Mouse (Mus musculus): ENCODE results near the gene Dnaja3.

The Dnaja3 gene

GRCm38 (mm10) chr16:4606431-4607084 is 33.2 kb upstream of the Dnaja3 start:
- peak in 1 of 2 experiments; percentile 41 for DNase-seq (ENCODE audit: low spot score in 2 of 2)

GRCm38 (mm10) chr16:4607818-4608531 is 31.8 kb upstream of the Dnaja3 start:
- peak; percentile 80 to 90 for DNase-seq (ENCODE audit: low spot score in 2 of 2)

- no peak for DNase-seq (ENCODE audit: low spot score in 2 of 2)
Observed at GRCm38 (mm10) chr16:4608532-4609059, 31.2 kb upstream of the Dnaja3 start.

- no peak for DNase-seq (ENCODE audit: low spot score in 2 of 2)
Observed at GRCm38 (mm10) chr16:4611193-4611592, 28.6 kb upstream of the Dnaja3 start.

- no peak for DNase-seq (ENCODE audit: low spot score in 2 of 2)
Observed at GRCm38 (mm10) chr16:4611676-4612075, 28.1 kb upstream of the Dnaja3 start.

- DNase-seq (ENCODE audit: low spot score in 2 of 2), result no peak
Observed at GRCm38 (mm10) chr16:4613736-4614135, 26.1 kb upstream of the Dnaja3 start.

GRCm38 (mm10) chr16:4614639-4615038 is 25.1 kb upstream of the Dnaja3 start:
- no peak for DNase-seq (ENCODE audit: low spot score in 2 of 2)

GRCm38 (mm10) chr16:4615297-4615696 is 24.5 kb upstream of the Dnaja3 start:
- DNase-seq (ENCODE audit: low spot score in 2 of 2), result no peak

- DNase-seq (ENCODE audit: low spot score in 2 of 2), result no peak
Observed at GRCm38 (mm10) chr16:4616829-4617228, 23.0 kb upstream of the Dnaja3 start.

GRCm38 (mm10) chr16:4624074-4624473 is 15.7 kb upstream of the Dnaja3 start:
- no peak for DNase-seq (ENCODE audit: low spot score in 2 of 2)

- DNase-seq (ENCODE audit: low spot score in 2 of 2), result peak; percentile 89 to 95
Observed at GRCm38 (mm10) chr16:4624481-4625110, 15.2 kb upstream of the Dnaja3 start, which contains the start of gene Pam16. Gene Pam16 (minus strand): TSS chr16:4624988.

- no peak for DNase-seq (ENCODE audit: low spot score in 2 of 2)
Observed at GRCm38 (mm10) chr16:4627105-4627504, 12.7 kb upstream of the Dnaja3 start.

- DNase-seq (ENCODE audit: low spot score in 2 of 2), result no peak
Observed at GRCm38 (mm10) chr16:4628898-4629419, 10.8 kb upstream of the Dnaja3 start.

- DNase-seq (ENCODE audit: low spot score in 2 of 2), result peak; percentile 84 to 95
Observed at GRCm38 (mm10) chr16:4629950-4630349, 9.8 kb upstream of the Dnaja3 start.

GRCm38 (mm10) chr16:4632050-4632449 is 7.7 kb upstream of the Dnaja3 start:
- DNase-seq (ENCODE audit: low spot score in 2 of 2), result no peak

- no peak for DNase-seq (ENCODE audit: low spot score in 2 of 2)
Observed at GRCm38 (mm10) chr16:4633661-4634060, 6.1 kb upstream of the Dnaja3 start.

- DNase-seq (ENCODE audit: low spot score in 2 of 2), result no peak
Observed at GRCm38 (mm10) chr16:4634681-4635080, 5.1 kb upstream of the Dnaja3 start.

- DNase-seq (ENCODE audit: low spot score in 2 of 2), result no peak
Observed at GRCm38 (mm10) chr16:4635760-4636159, 4.0 kb upstream of the Dnaja3 start.

GRCm38 (mm10) chr16:4638891-4639390 is 848 bp upstream of the Dnaja3 start:
- DNase-seq (ENCODE audit: low spot score in 2 of 2), result no peak

- DNase-seq (ENCODE audit: low spot score in 2 of 2), result no peak
Observed at GRCm38 (mm10) chr16:4640267-4641005, 647 bp downstream of the Dnaja3 start.

- DNase-seq (ENCODE audit: low spot score in 2 of 2), result peak in 1 of 2 experiments; percentile 38
Observed at GRCm38 (mm10) chr16:4641119-4641838, 1.5 kb downstream of the Dnaja3 start.
